Mouse (Mus musculus) embryonic facial prominence, embryonic 14.5 days (tissue): ENCODE measurements around the gene Slfnl1. TPM values are rescaled to one million over a fixed set of nuclear protein-coding genes. Genes with fewer than 3 reads are reported as not detected.

Experiments used
- ATAC-seq: fragments of 200-750 bp; cut with Nextera tagmentation; 2 replicates; pipeline ENCODE4 v1.8.0; 2017; ENCODE audit warnings: low read depth, moderate number of reproducible peaks, moderate TSS enrichment
- DNase-seq: peaks from one replicate; pipeline ENCODE4 v3.0.0-alpha.2; 2015; ENCODE audit warnings: low spot score
- H3K27ac ChIP-seq: fragments of 300-500 bp; sonication (generic); replicated peaks from 2 replicates; pipeline ENCODE4 v1.5.1; 2014; ENCODE audit warnings: low read depth, mild to moderate bottlenecking, low read length, moderate library complexity
- H3K27me3 ChIP-seq: fragments of 300-500 bp; sonication (generic); replicated peaks from 2 replicates; pipeline ENCODE4 v1.6.1; 2014; ENCODE audit warnings: low read length; ENCODE audit not compliant: control insufficient read depth, insufficient read depth
- H3K36me3 ChIP-seq: fragments of 300-500 bp; sonication (generic); 2 replicates; pipeline ENCODE4 v1.6.1; 2014; ENCODE audit warnings: low read length, mixed read lengths; ENCODE audit not compliant: control insufficient read depth, insufficient read depth
- H3K4me1 ChIP-seq: fragments of 300-500 bp; sonication (generic); 2 replicates; pipeline ENCODE4 v1.6.1; 2014; ENCODE audit warnings: antibody characterized with exemption, low read length; ENCODE audit not compliant: control insufficient read depth, insufficient read depth
- H3K4me2 ChIP-seq: fragments of 300-500 bp; sonication (generic); 2 replicates; pipeline ENCODE4 v1.6.1; 2014; ENCODE audit warnings: low read depth, mild to moderate bottlenecking, low read length, moderate library complexity, mixed read lengths
- H3K4me3 ChIP-seq: fragments of 300-500 bp; sonication (generic); 2 replicates; pipeline ENCODE4 v1.5.1; 2014; ENCODE audit warnings: low read depth, mild to moderate bottlenecking, low read length
- H3K9ac ChIP-seq: fragments of 300-500 bp; sonication (generic); 2 replicates; pipeline ENCODE4 v1.6.1; 2014; ENCODE audit warnings: low read depth, mild to moderate bottlenecking, low read length, moderate library complexity, mixed read lengths
- H3K9me3 ChIP-seq: fragments of 300-500 bp; sonication (generic); 2 replicates; pipeline ENCODE4 v1.6.1; 2016; ENCODE audit warnings: low read length; ENCODE audit not compliant: control insufficient read depth
- WGBS: fragments of 180-500 bp; shearing (Covaris S2); extraction: QIAGEN DNeasy Blood & Tissue Kit; methylation state at CpG from one replicate; pipeline ENCODE4 v1.1.7; 2014; 5-methylcytosine and 5-hydroxymethylcytosine counted together
- polyA plus RNA-seq: library from polyadenylated mRNA; unstranded; fragments of >200 nt; fragmentation: Nextera tagmentation; extraction: Ambion mirVana; gene quantifications from 2 replicates; pipeline ENCODE4 v1.2.1, GENCODE M21; 2014

The Slfnl1 gene
- not detected in 2 replicates for polyA plus RNA-seq

DNA sequence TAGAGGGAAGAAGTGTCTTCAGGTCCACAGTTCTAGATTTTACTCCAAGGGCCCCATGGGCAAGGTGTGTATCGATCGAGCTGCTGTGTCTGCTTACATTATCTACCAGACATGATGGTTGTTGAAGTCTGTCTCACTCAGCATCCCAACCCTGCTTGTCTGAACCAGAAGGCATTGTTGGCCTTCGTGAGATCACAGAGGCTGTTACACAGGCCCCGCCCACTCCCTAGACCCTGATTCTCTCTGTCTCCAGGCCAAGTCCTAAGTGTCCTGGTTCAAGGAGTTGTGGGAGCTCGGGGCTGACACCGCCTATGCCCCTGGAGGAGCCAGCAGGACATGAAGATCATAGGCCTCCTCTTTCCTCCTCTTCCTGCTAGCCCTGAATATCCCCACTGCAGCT, at the start of gene Slfnl1:
Gene Slfnl1, plus strand, starts transcription at position 246 of the 400 bp plus-strand sequence.
- no peaks in the 10 kb centered on the region for H3K9me3 ChIP-seq
- H3K4me2 ChIP-seq = no peak within 1 kb of the TSS
- H3K36me3 ChIP-seq = peaks cover 34% of the 10 kb centered on the region
- ATAC-seq (no peak), DNase-seq (no peak)
- WGBS = 93% methylated on average over 6 of the region's 6 CpGs
- no peak within 1 kb of the TSS for H3K27ac ChIP-seq
- no peaks in the 10 kb centered on the region for H3K27me3 ChIP-seq
- no peak within 1 kb of the TSS for H3K9ac ChIP-seq
- no peaks in the 10 kb centered on the region for H3K4me1 ChIP-seq
- no peak within 1 kb of the TSS for H3K4me3 ChIP-seq

DNA sequence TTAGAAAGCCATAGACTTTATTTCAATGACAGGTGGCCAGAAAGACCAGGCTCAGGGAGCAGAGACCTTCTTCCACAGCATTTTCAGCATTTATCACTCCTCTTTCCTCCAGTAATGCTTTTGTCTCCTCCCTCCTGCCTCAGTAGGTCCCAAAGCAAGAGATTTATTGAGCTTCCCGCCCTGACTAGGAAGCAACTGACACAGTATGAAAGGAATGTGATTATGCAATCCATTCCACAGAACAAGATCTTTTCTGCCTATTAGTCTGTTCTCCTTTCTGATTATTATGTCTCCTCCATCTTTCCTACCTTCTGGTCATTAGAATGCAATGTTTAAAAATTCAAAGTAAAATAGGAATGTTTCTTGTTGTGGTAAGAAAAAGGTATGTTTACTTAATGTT, 44.3 kb upstream of the Slfnl1 start:
- WGBS = 24% methylated on average over 1 of the region's 1 CpGs
- no peak overlapping the region for H3K27ac ChIP-seq
- no peaks in the 10 kb centered on the region for H3K27me3 ChIP-seq
- H3K9me3 ChIP-seq = no peaks in the 10 kb centered on the region
- no peaks in the 10 kb centered on the region for H3K4me1 ChIP-seq
- no peak overlapping the region for H3K4me2 ChIP-seq
- peak; percentile 12 for DNase-seq
- H3K9ac ChIP-seq = no peak overlapping the region
- H3K4me3 ChIP-seq = no peak overlapping the region
- no peak for ATAC-seq
- H3K36me3 ChIP-seq = peaks cover 39% of the 10 kb centered on the region

DNA sequence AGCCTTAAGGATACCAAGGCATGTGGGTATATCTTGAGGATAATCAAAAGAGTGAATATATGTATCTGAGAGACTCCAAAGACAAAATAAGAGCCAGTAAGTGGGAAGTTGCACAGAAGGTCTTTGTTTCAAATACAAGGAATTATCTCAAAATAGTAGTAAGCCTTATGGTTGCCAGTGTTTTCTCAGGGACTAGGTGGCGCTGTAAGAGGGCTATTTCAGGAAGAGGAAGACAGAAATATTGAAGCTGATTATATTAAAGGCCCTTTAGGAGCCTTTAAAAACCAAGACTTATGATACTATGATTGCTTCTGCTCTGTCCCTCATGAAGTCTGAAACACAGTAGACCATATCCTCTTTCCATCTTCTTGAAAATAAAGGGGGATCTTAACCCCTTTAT, 25.1 kb upstream of the Slfnl1 start:
- peaks cover 41% of the 10 kb centered on the region for H3K36me3 ChIP-seq
- no peak for DNase-seq
- WGBS = 87% methylated on average over 1 of the region's 1 CpGs
- H3K4me3 ChIP-seq = no peak overlapping the region
- no peak overlapping the region for H3K27ac ChIP-seq
- H3K27me3 ChIP-seq = no peaks in the 10 kb centered on the region
- no peak for ATAC-seq
- H3K4me2 ChIP-seq = no peak overlapping the region
- H3K9ac ChIP-seq = no peak overlapping the region
- peaks cover 6% of the 10 kb centered on the region for H3K9me3 ChIP-seq
- H3K4me1 ChIP-seq = no peaks in the 10 kb centered on the region

DNA sequence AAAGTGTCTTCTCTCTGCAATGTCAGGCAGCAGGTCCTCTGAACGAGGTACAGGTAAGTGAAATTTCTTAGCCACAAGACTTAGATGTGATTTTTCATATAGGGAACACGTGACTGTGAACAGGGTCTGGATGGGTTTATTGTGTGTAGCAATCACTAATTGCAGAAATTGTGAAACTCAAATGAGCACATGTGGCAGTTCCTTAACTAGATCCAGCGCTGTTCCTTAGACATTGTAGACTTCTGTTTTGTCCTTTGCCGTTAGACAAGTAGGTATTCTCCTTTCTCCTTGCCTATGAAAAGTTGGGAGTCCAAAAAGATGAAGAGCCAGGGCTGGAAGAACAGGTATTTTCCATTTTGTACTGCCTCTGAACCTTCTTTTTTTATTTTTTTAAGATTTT, 20.8 kb upstream of the Slfnl1 start:
- WGBS = 94% methylated on average over 4 of the region's 4 CpGs
- no peak overlapping the region for H3K9ac ChIP-seq
- peaks cover 49% of the 10 kb centered on the region for H3K36me3 ChIP-seq
- H3K4me1 ChIP-seq = no peaks in the 10 kb centered on the region
- H3K4me2 ChIP-seq = no peak overlapping the region
- H3K4me3 ChIP-seq = no peak overlapping the region
- ATAC-seq = no peak
- peaks cover 6% of the 10 kb centered on the region for H3K9me3 ChIP-seq
- H3K27me3 ChIP-seq = no peaks in the 10 kb centered on the region
- DNase-seq = no peak
- no peak overlapping the region for H3K27ac ChIP-seq

DNA sequence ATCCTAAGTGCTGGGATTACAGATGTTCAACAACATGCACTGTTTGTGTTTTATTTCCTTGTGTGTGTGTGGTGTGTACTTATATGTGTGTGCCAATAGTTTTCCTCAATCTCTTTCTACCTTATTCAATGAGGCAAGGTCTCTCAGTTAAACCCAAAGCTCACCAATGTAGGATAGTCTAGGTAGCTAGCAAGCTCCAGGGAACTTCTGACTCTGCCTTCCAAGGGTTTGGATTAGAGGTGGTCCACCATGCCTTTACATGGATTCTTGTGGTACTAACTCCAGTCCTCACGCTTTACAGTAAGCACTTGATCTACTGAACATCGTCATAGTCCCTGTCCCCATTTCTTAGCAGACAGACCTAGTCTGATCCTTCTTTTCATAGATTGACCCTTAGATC, 17.7 kb upstream of the Slfnl1 start:
- no peak overlapping the region for H3K4me2 ChIP-seq
- no peaks in the 10 kb centered on the region for H3K27me3 ChIP-seq
- no peak overlapping the region for H3K9ac ChIP-seq
- H3K4me3 ChIP-seq = no peak overlapping the region
- H3K36me3 ChIP-seq = peaks cover 54% of the 10 kb centered on the region
- no peak overlapping the region for H3K27ac ChIP-seq
- H3K9me3 ChIP-seq = peaks cover 2% of the 10 kb centered on the region
- DNase-seq = no peak
- WGBS = 94% methylated on average over 2 of the region's 2 CpGs
- H3K4me1 ChIP-seq = no peaks in the 10 kb centered on the region
- no peak for ATAC-seq

DNA sequence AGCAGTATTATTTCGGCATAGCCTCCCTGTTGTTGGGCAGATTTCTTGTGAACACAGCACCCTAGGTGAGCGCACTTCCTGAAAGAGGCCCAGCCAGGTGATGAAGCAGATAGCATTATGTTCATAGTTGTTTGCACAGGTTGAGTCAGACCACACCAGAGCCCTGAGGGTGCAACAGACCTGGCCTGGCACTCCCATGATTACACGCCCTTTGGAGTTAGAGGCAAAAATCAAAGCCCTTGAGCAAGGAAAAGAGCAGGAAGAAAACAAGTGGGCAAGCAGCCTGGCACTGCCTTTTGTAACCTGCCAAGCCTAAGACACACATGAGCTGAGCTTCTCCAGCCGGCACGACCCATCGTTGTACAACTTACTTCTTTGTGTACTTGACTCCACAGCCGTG, 15.5 kb upstream of the Slfnl1 start:
- ATAC-seq (no peak), DNase-seq (peak; percentile 39)
- Histone ChIP-seq H3K4me2 (no peak overlapping the region), H3K27ac (peak overlapping the region; percentile 28; the same call in 1 of the 2 replicates), H3K9ac (no peak overlapping the region), H3K4me1 (no peaks in the 10 kb centered on the region), H3K27me3 (no peaks in the 10 kb centered on the region), H3K36me3 (peaks cover 57% of the 10 kb centered on the region), H3K4me3 (no peak overlapping the region), H3K9me3 (no peaks in the 10 kb centered on the region)
- 92% methylated on average over 7 of the region's 7 CpGs for WGBS

DNA sequence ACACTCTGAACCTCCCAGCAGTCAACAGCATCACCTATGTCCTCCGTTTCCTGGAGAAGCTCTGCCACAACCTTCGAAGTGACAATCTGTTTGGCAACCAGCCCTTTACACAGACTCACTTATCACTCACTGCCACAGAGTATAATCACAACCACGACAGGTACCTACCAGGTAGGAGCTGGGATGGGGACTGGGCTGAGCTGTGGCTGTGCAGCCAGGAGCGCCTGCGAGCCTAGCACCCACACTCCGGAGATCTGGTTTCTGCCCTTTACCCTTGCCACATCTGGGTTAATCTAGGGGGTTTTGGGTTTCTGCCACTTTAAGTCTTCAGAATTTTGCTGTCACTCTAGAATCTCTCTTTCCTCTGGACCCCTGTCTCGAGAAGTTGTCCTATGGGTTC, 15.1 kb upstream of the Slfnl1 start:
- DNase-seq = no peak
- Histone ChIP-seq H3K27ac (peak overlapping the region; percentile 28; the same call in 1 of the 2 replicates), H3K36me3 (peaks cover 61% of the 10 kb centered on the region), H3K4me3 (no peak overlapping the region), H3K27me3 (no peaks in the 10 kb centered on the region), H3K9ac (no peak overlapping the region), H3K9me3 (no peaks in the 10 kb centered on the region), H3K4me1 (no peaks in the 10 kb centered on the region), H3K4me2 (no peak overlapping the region)
- WGBS = 90% methylated on average over 7 of the region's 7 CpGs
- ATAC-seq = no peak

DNA sequence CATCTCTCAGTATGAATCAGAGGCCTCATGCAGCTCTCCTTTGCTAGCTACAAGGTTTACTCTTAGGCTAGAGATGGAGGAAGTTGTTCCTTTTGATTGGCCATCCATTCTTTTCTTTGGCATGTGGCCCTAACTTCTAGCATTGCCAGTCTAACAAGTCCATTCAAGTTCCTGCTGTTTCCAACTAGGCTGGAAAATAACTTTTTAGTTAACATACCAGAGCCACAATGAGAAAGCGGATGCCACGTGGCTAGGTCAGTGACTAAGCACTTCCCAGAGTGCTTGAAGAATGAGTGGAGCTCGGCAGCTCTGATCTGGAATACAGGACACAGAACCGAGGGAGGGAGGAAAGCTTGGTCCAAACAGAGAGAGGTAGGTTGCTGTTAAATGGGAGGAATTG, 14.7 kb upstream of the Slfnl1 start:
- no peaks in the 10 kb centered on the region for H3K9me3 ChIP-seq

DNA sequence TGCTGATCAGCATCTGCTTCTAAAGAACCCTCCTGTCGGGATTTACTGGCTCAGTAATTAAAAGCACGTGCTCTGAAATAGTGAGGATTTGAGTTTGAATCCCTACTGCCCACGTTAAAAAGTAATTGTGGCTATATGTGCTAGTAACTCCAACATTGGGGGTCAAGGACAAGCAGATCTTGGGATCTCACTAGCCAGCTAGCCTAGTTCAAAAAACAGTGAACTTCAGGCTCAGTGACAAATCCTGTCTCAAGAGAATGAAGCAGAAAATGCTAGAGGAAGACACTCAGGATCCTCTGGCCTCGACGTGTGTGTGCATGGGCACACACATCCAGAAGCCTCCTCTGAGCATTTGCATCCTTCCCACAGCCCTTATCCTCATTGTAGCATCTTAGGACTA, 10.3 kb upstream of the Slfnl1 start:
- H3K4me3 ChIP-seq = no peak overlapping the region
- H3K27me3 ChIP-seq = no peaks in the 10 kb centered on the region
- DNase-seq = no peak
- no peak overlapping the region for H3K27ac ChIP-seq
- 67% methylated on average over 5 of the region's 5 CpGs for WGBS
- H3K4me2 ChIP-seq = no peak overlapping the region
- peaks cover 88% of the 10 kb centered on the region for H3K36me3 ChIP-seq
- ATAC-seq = no peak
- H3K4me1 ChIP-seq = no peaks in the 10 kb centered on the region
- H3K9ac ChIP-seq = no peak overlapping the region
- no peaks in the 10 kb centered on the region for H3K9me3 ChIP-seq

More for the DNA sequence above, 14.7 kb upstream of the Slfnl1 start:
- H3K27ac ChIP-seq = 0 out of 2 replicates have a peak overlapping the region, but pooled peaks have one; percentile 28
- no peak overlapping the region for H3K4me3 ChIP-seq
- no peak overlapping the region for H3K4me2 ChIP-seq
- DNase-seq (peak; percentile 51), ATAC-seq (peak; percentile 44; the same call in 1 of the 2 replicates)
- WGBS = 75% methylated on average over 4 of the region's 4 CpGs
- no peaks in the 10 kb centered on the region for H3K4me1 ChIP-seq
- H3K9ac ChIP-seq = no peak overlapping the region
- peaks cover 65% of the 10 kb centered on the region for H3K36me3 ChIP-seq
- no peaks in the 10 kb centered on the region for H3K27me3 ChIP-seq
